Mouse (Mus musculus) gastrocnemius, adult 18-20 months (tissue): Measurements from ENCODE around the gene Rala. TPM values are rescaled to one million over a fixed set of nuclear protein-coding genes. Genes with fewer than 3 reads are reported as not detected.
"Not testable (repeated sequence)": the region's sequence is repeated elsewhere in the genome, so short reads cannot be mapped to it uniquely, and the experiment has no call there.

Experiments
- DNase-seq: peaks from one replicate; pipeline ENCODE4 v3.0.0; 2021; ENCODE audit warnings: low spot score
- long read RNA-seq, 2 experiments: library from polyadenylated mRNA; stranded (forward); transcript quantifications; one replicate each; pipeline ENCODE4 v2.0.0; 2021
- total RNA-seq, 2 experiments: library from RNA; stranded (reverse); gene quantifications; 2 replicates each; pipeline ENCODE4 v1.2.3; 2021

Gene Rala
- total RNA-seq = 10 to 100 TPM; 24.0 to 31.6 TPM
- long read RNA-seq, experiment 1, transcript Rala-201 (5 exons, 2,688 nt) = major isoform, 52 of 55 reads
- long read RNA-seq, experiment 1, partial matches to known transcripts = 2 of 55 reads
- long read RNA-seq, experiment 1, other reads (novel, unspliced or antisense) = 1 of 55 reads
- long read RNA-seq, experiment 2, transcript Rala-201 (5 exons, 2,688 nt) = major isoform, 44 of 49 reads
- long read RNA-seq, experiment 2, partial matches to known transcripts = 1 of 49 reads
- long read RNA-seq, experiment 2, other reads (novel, unspliced or antisense) = 4 of 49 reads

DNA sequence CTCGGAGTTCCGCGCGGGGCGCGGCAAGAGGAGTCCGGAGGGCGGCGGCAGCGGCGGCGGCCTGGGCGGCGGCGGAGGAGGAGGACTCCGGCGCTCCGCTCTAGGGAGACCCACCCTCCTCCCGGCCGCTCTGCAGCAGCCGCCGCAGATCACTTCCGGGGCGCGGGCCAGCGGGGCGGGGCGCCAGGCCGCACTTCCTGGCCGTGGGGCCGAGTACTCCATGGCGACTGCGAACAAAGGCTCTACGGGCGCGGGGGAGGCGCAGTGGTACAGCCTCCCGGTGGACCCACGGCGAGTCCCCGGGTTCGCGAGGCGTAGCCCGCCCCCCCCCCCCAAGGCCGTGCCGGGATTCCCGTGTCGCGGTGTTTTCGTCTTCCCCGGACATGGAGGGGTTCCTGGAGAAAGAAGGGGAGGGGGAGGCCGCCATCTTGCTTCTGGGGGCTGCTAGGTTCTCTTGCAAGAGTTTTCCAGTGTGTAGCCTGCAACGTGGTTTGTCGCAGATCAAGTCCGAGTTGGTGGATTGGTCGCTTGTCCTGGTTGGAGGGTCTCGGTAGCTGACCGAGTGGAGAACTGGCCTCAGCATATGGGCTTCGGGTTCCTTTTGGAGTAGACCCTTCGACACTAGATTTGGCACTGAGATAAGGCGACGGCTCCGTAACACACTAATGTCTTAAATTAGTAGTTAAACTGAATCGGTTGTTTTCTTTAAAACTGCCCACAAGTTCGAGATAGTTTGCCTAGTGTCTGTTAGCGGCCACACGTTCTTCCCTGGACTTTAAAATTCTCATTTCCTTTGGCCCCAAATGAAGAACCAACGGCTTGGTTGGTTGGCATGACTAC, at the start of gene Rala:
Gene Rala, minus strand, starts transcription at position 162 of the 840 bp plus-strand sequence.
- peak; percentile 94 for DNase-seq

DNA sequence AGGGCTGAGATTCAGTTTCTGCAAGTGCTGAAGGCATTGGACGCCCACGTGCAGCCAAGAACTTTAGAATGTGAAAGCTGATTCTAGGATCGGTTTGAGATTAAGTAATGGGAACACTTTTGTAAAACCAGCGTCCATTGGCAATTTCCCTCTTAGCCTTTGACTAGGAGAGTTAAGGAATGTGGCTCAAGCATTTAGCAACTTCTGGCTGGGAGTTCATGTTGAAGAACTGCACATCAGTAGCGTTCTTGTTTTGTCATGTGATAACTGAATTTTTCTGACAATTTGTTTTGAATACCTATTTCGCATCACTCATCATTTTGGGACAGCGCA, 49.4 kb upstream of the Rala start:
- no peak for DNase-seq

- peak; percentile 94 for DNase-seq
These were observed 48.9 kb upstream of the Rala start, which contains the start of gene Yae1d1 for GRCm38 (mm10) chr13:17992697-17993514. Yae1d1 (minus strand) TSS chr13:17993349.

DNA sequence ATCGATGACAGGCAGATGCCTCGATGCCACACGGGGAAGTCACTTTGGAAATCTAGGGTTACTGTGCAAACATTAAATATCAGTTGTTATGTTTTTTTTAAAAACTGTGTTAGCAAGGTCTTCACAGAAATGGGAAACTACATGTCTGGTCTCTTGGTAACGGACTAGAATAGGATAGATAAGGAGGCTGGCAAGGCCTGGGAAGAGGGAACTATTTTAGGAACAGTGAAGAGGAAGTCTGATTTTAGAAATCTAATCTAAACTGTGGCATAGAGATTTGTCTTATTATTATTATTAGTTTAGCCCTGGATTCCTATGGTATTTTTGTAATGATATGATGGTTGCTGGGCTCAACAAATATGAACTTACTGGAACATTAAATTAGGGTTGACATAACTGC, 48.0 kb upstream of the Rala start:
- DNase-seq = no peak

- DNase-seq = peak; percentile 27
These were observed 39.2 kb upstream of the Rala start for GRCm38 (mm10) chr13:17983194-17983593.

DNA sequence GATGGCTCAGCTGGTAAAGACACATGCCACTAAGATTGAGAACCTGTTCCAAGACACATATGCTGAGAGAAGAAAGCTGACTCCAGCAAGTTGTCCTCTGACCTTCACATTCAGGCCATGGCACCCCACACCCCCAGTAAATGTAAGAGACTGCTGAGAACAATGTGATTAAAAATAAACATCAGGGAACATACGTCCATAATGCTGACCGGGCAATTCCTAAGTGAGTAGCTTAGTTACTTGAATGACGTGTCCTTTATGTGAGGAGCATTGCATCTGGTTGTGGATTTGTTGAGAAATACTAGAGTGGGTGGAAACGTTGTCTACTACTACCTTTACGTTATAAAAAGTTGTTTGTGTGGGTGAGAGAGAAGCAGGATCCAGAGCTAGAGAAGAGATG, 38.6 kb upstream of the Rala start:
- DNase-seq = no peak

DNA sequence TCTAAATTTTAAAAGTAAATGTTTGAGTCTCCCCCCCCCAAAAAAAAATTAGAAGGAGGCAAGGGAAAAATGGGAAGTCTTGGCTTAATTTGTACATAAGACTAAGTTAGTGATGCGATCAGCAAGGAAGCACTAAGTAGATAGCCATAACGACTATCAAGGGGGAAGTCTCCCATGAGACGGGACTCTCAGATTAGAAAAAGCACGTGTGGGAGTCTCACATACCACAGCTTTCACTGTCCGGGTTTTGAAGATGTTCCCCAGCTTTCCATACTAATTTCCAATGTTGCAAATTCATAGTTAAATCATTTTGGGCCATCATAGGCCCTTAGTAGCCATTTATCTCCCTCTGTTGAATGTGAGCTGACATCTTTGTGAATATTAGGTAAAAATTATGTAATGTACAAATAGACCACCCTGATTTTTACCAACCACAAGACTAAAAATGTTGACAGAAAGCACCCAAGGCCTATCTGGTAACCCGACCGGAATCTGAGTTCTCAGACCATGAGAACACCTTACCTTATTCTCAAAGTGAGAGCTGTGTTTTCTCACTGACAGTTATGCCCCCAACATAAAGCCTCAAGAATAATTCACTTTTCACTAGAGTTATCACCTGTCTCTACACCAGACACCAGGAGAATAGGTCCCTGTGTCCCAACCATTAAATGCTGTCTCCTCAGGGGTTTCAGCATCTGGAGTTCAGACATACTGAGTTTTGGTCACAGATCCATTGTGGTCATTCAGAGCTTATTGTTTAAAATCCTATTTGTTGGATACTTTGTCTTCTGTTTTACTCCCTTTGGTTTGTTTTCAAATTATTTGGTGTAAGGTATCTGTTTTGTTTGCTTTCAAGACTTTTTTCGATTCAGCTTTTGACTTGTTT, 33.1 kb upstream of the Rala start:
- DNase-seq = no peak

DNA sequence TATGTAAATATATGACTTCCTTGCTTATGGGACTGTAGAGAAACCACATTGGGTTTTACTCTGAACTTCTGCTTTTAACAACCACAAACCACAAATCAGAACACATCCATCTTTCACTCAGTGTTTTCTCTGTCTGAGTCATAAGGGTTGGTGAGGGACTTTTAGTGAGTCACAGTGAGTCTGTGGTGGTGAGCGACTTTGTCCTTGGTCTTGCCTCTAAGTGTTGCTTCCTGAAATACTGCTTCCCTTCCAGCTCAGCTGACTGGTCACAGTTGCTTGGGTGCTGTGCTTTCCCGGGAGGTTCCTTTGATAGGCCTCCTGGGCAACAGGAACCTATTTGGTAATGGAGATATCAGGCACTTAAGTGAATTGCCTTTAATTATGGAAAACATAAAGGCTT, 31.9 kb upstream of the Rala start:
- peak; percentile 5 for DNase-seq

DNA sequence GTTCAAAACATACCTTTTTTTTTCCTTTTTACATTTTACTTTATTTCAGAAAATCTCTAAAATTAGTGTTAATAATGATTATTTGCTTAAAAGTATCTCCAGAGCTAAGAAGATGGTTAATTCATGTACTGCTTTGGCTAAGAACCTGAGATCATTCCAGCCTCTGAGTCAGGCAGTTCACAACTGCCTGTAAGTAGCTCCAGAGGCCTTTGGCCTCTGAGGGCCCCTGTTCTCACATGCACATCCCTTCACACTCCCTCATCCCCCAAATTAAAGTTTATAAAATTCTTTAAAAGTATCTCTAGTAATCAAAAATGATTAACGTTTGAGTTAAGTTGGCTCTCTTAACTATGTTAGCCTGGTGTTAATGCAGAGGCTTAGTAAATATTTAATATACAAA, 31.4 kb upstream of the Rala start:
- DNase-seq = no peak

DNA sequence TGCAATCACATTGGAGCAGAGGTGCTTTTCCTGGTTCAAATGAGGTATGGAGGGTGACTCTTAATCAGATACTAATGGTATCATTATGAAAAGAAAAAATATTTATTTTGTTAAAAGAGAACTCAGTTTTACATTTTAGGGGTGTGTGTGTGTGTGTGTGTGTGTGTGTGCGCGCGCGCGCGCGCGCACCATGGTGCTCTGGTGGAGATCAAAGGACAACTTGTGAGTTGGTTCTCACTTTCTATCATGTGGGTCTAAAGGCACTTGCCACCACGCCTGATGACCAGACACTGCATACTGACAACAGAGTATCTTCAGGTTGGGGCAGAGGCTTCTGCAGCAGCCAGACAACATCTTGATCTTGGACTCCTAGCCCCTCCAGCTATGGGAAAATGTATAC, 30.7 kb upstream of the Rala start:
- no peak for DNase-seq

DNA sequence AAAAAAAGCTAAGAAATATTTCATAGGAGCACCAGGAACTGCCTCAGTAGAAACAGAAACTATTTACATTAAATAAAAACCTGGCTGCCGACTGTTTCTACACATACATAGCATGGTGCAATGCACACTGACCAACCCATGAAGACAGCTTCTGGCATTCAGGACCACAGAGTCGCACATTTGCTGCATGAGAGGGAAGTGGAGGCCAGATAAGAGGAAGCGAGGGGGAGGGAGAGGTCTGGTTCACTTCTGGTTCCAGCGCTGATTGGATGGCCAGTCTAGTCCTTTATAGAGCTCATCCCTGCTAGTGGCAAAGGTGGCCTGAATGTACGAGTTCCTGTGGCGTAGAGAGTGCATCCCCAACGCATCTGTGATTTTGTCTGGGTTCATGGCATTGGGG, 16.6 kb upstream of the Rala start:
- no peak for DNase-seq

DNA sequence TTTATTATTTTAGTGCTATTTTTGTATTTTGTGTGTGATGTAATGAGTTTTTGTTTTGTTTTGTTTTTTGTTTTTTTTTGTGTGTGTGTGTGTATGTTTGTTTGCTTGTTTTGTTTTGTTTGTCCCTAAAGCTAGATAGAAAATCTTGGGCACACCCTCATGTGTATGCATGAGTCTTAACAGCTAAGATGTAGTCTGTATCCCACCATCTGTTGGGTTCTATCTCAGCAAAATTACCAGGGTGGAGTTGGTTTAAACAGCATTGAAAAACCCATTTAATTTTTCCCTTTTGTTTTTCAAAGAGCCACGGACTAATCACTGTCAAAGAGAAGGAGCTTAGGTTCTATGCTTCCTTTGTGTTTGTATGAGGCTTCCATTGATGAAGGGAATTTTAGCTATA, 10.2 kb upstream of the Rala start:
- no peak for DNase-seq

- not testable (repeated sequence) for DNase-seq
These were observed 6.5 kb upstream of the Rala start for GRCm38 (mm10) chr13:17950581-17950980.

- DNase-seq = no peak
These were observed 5.5 kb upstream of the Rala start for GRCm38 (mm10) chr13:17949555-17949954.

- DNase-seq = peak; percentile 3
These were observed 547 bp downstream of the Rala start for GRCm38 (mm10) chr13:17943306-17944077.

GRCm38 (mm10) chr13:17942338-17942737, 1.7 kb downstream of the Rala start:
- no peak for DNase-seq

- no peak for DNase-seq
These were observed 36.7 kb downstream of the Rala start for GRCm38 (mm10) chr13:17907309-17907708.

DNA sequence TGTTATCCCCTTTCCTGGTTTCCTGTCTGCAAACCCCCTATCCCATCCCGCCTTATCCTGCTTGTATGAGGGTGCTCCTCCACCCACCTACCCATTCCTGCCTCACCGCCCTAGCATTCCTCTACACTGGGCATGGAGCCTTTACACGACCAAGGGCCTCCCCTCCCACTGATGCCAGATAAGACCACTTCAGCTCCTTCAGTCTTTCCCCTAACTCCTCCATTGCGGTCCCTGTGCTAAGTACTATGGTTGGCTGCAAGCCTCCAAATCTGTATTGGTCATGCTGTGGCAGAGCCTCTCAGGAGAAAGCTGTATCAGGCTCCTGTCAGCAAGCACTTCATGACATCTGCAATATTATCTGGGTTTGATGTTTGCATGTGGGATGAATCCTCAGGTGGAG, 42.6 kb downstream of the Rala start:
- no peak for DNase-seq

GRCm38 (mm10) chr13:17900641-17901040, 43.4 kb downstream of the Rala start:
- DNase-seq = no peak

- no peak for DNase-seq
These were observed 47.0 kb downstream of the Rala start for GRCm38 (mm10) chr13:17897040-17897439.
